Mouse (Mus musculus) CD4-positive, CD25-positive, alpha-beta regulatory T cell, adult 9 weeks (primary cell): ENCODE measurements around the gene Col11a1. TPM values are rescaled to one million over a fixed set of nuclear protein-coding genes. Genes with fewer than 3 reads are reported as not detected.

Experiments
- polyA plus RNA-seq: library from polyadenylated mRNA; unstranded; fragments of 100-300 nt; shearing (Covaris generic); gene quantifications from one replicate; pipeline ENCODE4 v1.2.1, GENCODE M21; 2017

Col11a1 gene
- not detected for polyA plus RNA-seq

DNA sequence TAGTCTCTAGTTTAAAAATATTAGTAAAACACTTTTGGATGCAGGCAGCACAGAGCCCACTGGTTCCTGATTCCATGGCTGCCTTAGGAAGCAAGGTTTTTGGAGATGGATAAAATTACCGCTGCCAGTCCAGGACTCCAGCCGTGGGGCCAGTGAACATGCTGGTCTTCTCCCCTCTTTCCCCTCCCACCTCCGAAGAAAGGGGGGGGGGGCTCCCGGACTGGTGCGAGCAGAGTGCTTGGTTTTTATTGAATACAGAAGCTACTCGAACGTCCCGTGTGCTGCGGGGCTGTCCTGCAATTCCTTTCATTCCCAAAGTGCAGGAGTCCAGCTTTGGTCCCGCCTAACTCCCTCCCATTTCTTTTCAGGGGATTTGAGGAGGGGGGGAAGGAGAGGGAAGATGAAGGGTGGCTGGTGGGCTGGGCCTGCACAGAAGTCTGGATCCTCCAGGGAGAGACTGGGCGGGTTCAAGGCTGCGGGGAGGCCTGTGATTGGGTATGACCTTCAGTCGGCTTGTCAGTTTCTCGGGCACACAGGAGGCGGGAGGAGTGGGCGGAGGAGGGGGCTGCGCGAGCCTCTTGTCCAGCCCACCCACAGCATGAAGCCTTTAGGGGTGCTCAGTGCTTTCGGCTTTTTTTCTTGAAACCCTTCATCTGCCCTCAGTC lies at the start of gene Col11a1:
Gene Col11a1 (plus strand): TSS at position 570 of the 665 bp plus-strand sequence.

